Mouse (Mus musculus) megakaryocyte, embryonic 14.5 days (primary cell): Measurements from ENCODE around the gene Lenep.

ENCODE experiments used
- FLI1 ChIP-seq: IDR thresholded peaks from 2 replicates; pipeline ENCODE4 v1.6.1; 2012; ENCODE audit warnings: low read length, inconsistent platforms, mixed read lengths
- GATA1 ChIP-seq: IDR thresholded peaks from 3 replicates; pipeline ENCODE4 v1.6.1; 2012; ENCODE audit warnings: mixed read lengths, low read length, inconsistent platforms, borderline replicate concordance

- TF ChIP-seq GATA1 (no peak), FLI1 (no peak)
Measured at GRCm38 (mm10) chr3:89388901-89389740, 13.5 kb downstream of the Lenep start.
